Mouse (Mus musculus) heart, adult 11 months (tissue): ENCODE results near the gene Ankdd1b.

ENCODE experiments used
- DNase-seq: peaks from one replicate; pipeline ENCODE4 v3.0.0; 2022

Gene Ankdd1b

GRCm38 (mm10) chr13:96452621-96453020 lies 18.4 kb downstream of the Ankdd1b start:
- peak; percentile 75 for DNase-seq

- DNase-seq = peak; percentile 85
These were observed 19.4 kb downstream of the Ankdd1b start for GRCm38 (mm10) chr13:96451386-96452140.

- DNase-seq = peak; percentile 95
These were observed 20.1 kb downstream of the Ankdd1b start for GRCm38 (mm10) chr13:96450869-96451268.

GRCm38 (mm10) chr13:96450205-96450856 lies 20.7 kb downstream of the Ankdd1b start:
- DNase-seq = peak; percentile 61

- peak; percentile 52 for DNase-seq
These were observed 30.6 kb downstream of the Ankdd1b start for GRCm38 (mm10) chr13:96440436-96440835.

- peak; percentile 89 for DNase-seq
These were observed 34.1 kb downstream of the Ankdd1b start for GRCm38 (mm10) chr13:96436921-96437320.

GRCm38 (mm10) chr13:96435793-96436192 lies 35.2 kb downstream of the Ankdd1b start:
- peak; percentile 95 for DNase-seq

GRCm38 (mm10) chr13:96434899-96435331 lies 36.1 kb downstream of the Ankdd1b start:
- peak; percentile 93 for DNase-seq

GRCm38 (mm10) chr13:96433648-96434190 lies 37.3 kb downstream of the Ankdd1b start:
- peak; percentile 92 for DNase-seq

- peak; percentile 50 for DNase-seq
These were observed 38.0 kb downstream of the Ankdd1b start for GRCm38 (mm10) chr13:96433041-96433440.

GRCm38 (mm10) chr13:96432376-96432811 lies 38.6 kb downstream of the Ankdd1b start:
- DNase-seq = peak; percentile 89

- peak; percentile 96 for DNase-seq
These were observed 39.3 kb downstream of the Ankdd1b start for GRCm38 (mm10) chr13:96431595-96432156.

- DNase-seq = peak; percentile 79
These were observed 42.5 kb downstream of the Ankdd1b start for GRCm38 (mm10) chr13:96428531-96428930.

- peak; percentile 44 for DNase-seq
These were observed 45.0 kb downstream of the Ankdd1b start for GRCm38 (mm10) chr13:96426044-96426443.

GRCm38 (mm10) chr13:96424496-96425274 lies 46.3 kb downstream of the Ankdd1b start:
- peak; percentile 81 for DNase-seq

GRCm38 (mm10) chr13:96421230-96421629 lies 49.8 kb downstream of the Ankdd1b start:
- DNase-seq = no peak

GRCm38 (mm10) chr13:96418487-96418886 lies 52.5 kb downstream of the Ankdd1b start:
- DNase-seq = no peak

GRCm38 (mm10) chr13:96417261-96417813 lies 53.7 kb downstream of the Ankdd1b start:
- DNase-seq = peak; percentile 71

GRCm38 (mm10) chr13:96416380-96416779 lies 54.6 kb downstream of the Ankdd1b start:
- peak; percentile 82 for DNase-seq

GRCm38 (mm10) chr13:96414384-96414783 lies 56.6 kb downstream of the Ankdd1b start:
- peak; percentile 61 for DNase-seq

- peak; percentile 55 for DNase-seq
These were observed 62.2 kb downstream of the Ankdd1b start for GRCm38 (mm10) chr13:96408786-96409185.

- DNase-seq = peak; percentile 91
These were observed 64.0 kb downstream of the Ankdd1b start for GRCm38 (mm10) chr13:96407040-96407439.
